Mouse (Mus musculus) layer of hippocampus, adult 18-20 months (tissue): ENCODE data around the gene Grik1. TPM values are rescaled to one million over a fixed set of nuclear protein-coding genes. Genes with fewer than 3 reads are reported as not detected.

Experiments
- DNase-seq, 2 experiments: peaks; one replicate each; pipeline ENCODE4 v3.0.0; 2022; ENCODE audit warnings: low spot score in 2 of 2
- total RNA-seq, 2 experiments: library from RNA; stranded (reverse); gene quantifications; 2 replicates each; pipeline ENCODE4 v1.2.3; 2021

Grik1 gene
- total RNA-seq, 2 experiments from 2014 or later: 11.2 to 13.1 TPM

- no peak for DNase-seq
Measured at GRCm38 (mm10) chr16:87969936-87970335, 320.1 kb downstream of the Grik1 start.

- no peak for DNase-seq
Measured at GRCm38 (mm10) chr16:87961419-87961818, 328.6 kb downstream of the Grik1 start.

DNA sequence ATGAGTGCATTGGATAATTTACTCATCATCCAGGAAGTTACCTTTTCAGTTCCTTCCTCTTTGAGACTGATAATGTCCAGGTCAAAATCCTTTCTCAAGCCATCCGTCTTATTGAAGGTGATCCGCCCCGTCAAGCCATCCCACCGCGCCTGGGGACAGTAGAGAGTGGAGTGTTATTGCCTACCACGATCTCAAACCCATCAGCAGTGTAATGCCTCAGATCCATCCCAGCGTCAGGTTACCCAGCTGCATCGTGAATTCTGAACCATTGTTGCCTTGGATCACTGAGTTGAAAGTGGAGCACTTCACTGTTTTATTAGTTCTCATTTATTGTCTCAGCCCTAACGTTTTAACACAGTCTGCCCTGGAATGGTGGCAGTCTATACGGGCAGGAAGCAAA, 332.6 kb downstream of the Grik1 start:
- DNase-seq: no peak

- no peak for DNase-seq
Measured at GRCm38 (mm10) chr16:87956178-87956577, 333.9 kb downstream of the Grik1 start.

DNA sequence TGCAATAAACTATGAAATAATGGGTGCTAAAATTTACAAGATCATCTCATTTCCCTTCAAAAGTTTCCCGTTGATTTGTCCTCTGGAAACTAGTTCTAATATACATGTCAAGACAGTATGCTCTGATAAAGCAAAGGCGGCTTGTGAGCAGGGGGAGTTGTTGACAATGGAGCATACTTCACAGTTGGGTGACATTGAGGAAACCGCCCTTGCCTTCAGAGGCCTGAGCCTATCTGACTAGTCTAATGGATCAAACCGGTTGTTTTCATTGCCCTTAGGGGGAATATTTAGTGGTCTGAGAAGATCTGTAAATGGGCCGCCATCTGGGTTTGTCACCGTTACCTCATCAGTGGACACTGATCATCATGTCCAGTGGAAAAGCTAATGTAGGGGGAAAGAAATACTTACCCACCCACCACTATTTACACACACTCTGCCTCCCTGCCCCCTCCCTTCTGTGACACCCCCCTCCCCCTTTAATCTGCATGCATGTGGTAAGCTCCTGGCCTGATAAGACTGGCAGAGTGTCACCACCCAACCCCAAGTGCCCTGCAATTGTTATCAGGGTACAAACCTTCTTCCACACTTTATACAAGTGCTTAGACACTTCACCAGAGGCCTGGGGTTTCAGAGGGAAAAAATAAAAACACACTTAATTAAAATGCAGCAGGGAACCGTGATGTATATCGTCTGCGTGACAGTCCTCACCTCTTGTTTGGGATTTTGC, 335.2 kb downstream of the Grik1 start:
- DNase-seq: no peak

DNA sequence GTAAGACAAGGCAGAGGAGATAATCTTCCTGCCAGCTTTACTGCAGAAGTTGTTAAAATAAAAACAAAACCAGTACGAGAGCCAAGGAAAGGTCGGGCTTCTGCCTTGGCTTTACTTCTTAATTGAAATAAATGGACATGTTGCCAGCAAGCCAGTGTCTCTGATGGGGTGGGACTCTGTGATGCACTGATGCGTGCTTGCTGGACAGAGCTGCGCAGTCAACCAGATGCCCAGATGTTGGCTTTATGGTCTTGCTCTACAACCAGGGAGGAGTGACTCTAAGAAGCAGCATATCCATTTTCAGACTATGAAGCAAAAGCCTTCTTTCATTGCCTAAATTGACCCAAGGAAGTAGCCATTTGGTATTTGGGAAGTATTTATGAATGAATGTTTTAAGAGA, 336.9 kb downstream of the Grik1 start:
- no peak for DNase-seq

GRCm38 (mm10) chr16:87949881-87950280, 340.2 kb downstream of the Grik1 start:
- no peak for DNase-seq

DNA sequence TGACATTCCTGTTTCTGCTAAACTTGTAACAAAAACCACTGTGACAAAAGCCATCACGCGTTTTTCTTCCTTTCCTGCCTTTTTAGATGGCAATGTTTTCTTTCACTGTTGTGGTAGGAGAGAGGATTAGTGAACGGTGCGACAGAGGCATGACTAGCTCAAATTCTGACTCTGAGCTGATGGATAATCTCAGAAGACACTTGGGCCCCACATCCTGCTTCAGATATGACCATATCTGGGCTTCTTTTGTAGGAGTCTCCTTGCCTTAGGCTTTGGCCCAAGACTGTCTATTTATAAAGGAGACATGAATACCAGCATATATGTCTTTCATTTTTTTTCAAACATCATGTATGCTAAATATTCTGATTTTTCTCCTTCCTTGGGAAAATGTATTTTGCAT, 341.9 kb downstream of the Grik1 start:
- DNase-seq: no peak

- no peak for DNase-seq
Measured at GRCm38 (mm10) chr16:87944318-87944717, 345.7 kb downstream of the Grik1 start.

DNA sequence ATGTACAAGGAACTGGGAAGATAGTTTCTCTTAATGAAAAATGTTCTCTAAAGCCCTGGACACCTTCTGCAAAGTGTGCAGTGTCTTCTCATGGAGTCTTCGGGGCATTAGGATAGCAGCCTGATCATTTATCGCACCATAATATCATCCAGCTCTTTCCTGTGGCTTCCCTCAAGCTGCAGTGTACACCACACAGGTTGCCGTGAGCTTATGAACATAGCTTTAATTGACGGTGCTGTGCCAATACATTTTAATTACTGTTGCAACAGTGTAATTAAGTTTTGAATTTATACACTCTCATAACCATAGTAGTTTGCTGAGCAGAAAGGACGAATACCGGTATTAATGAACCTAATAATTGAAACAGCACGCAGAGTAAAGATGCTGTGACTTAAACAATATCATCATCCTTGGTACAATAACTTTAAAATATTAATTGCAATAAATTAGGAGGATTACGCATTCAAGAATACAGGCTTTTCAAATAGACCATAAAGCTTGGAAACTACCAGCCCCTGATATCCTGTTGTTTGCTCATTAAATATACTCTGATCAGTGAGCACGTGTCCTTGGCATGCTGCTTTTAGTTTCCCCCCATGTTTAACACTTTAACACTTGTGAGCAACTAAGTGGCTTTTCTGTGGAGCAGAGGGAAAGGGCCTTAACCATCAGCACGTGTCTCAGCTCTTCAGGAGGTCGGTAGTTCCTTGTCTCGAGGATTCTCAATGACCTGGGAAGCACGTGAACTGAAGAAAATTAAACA, 347.8 kb downstream of the Grik1 start:
- DNase-seq: no peak

GRCm38 (mm10) chr16:87934685-87935084, 355.4 kb downstream of the Grik1 start:
- DNase-seq: no peak

DNA sequence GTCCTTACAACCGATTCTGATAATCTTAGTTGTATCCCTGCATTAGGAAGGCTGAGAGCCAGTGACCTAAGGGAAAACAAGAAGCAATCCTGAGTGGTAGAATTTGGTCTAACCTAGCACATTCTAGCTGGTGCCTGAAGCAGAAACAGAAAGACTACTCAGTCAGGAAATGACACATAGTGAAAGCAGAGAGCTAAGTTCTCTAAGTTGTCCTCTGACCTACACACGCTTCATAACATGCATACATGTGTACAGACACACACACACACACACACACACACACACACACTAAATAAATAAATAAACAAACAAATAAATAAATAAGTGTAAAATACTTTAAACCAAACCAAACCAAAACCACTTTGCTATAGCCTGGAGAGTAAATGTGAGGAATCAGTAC, 358.7 kb downstream of the Grik1 start:
- DNase-seq: no peak

DNA sequence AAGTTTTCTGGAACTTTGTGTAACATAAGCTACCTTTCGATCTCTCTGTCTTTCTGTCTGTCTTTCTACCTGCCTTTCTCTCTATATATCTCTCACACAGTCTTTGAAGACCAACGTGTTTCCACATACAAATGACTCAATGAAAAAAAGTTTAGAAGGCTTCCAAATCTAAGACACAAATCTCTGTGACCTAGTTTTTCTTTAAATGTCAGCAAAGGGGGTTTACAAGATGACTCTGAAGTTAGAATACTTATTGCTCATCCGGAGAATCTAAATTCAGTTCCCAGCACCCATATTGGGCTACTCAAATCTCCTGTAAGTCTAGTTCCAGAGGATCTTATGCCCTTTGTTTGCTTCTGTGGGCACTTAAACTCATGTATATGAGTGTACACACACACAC, 359.5 kb downstream of the Grik1 start:
- no peak for DNase-seq

GRCm38 (mm10) chr16:87928671-87929070, 361.4 kb downstream of the Grik1 start:
- DNase-seq: no peak

- DNase-seq: no peak
Measured at GRCm38 (mm10) chr16:87917897-87918296, 372.2 kb downstream of the Grik1 start.

GRCm38 (mm10) chr16:87917157-87917546, 372.9 kb downstream of the Grik1 start:
- DNase-seq: no peak

- no peak for DNase-seq
Measured at GRCm38 (mm10) chr16:87916209-87917156, 373.6 kb downstream of the Grik1 start.

GRCm38 (mm10) chr16:87915156-87915555, 374.9 kb downstream of the Grik1 start:
- no peak for DNase-seq

DNA sequence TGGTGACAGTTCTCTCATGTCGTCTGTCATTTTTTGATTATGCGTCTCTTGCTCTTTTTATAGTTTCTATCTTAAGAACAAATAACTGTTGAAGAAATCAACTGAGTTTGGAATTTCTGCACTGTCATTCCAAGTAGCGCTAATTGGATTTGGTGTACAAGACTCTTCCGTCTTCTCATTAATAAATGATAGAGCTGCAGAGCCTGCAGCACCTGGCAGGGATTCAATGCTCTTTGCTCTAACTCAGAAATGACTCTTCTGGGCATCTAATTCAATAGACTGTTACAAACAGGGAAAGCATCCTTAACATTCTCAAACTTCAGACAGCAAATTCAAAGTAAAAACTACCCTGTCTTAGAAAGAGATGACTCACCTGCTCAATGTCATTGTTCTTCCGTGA, 376.3 kb downstream of the Grik1 start:
- no peak for DNase-seq

DNA sequence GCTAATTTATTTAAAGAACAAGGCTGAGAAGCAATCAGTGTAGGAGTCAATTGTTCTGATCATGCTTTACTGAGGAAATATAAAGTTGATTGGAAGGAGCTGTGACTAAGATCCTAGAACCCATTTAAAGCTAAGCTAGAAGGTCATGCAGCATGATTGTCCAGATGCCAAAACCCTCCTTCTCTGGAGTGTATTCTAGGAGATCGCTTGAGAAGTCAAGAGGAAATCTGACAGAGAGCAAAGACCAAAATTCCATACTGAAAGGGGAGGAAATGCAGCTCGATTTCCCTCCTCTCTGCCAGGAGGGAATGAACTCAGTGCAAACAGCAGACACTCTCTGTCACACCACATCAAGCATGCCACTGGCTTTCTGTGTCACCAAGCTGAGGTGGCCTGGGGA, 378.9 kb downstream of the Grik1 start:
- DNase-seq: no peak

DNA sequence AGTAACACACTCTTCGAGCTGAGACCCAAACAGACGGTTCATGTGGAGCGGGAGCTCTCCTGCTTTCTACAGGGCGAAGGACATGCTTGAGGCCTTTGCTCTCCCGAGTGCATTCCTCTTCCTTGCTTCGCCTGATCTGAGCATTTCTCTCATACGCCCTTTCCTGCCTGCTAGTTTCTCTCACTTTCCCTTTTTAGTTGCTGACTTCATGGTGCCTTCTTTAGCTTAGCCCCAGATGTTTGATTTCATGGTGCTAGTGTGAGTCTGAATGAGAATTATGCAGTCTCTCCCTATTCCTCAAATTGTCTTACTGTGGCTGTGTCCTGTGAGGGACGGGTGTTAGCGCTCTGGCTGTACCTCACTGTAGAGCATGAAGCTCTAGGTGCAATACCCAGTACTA, 388.0 kb downstream of the Grik1 start:
- DNase-seq: no peak

DNA sequence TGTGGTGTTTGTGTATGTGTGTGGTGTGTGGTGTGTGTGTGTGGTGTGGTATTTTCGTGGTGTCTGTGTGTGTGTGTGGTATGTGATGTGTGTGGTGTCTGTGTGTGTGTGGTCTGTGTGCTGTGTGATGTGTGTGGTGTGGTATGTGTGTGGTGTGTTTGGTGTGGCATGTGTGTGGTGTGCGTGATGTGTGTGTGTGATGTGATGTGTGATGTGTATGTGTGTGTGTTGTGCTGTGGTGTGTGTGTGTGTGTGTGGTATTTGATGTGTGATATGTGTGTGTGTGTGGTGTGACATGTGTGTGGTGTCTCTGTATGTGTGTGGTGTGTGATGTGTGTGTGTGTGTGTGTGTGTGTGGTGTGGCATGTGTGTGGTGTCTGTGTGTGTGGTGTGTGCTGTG, 388.9 kb downstream of the Grik1 start:
- DNase-seq: no peak
